Mouse (Mus musculus) limb, embryonic 14.5 days (tissue): ENCODE measurements around the gene Eea1. TPM values are rescaled to one million over a fixed set of nuclear protein-coding genes. Genes with fewer than 3 reads are reported as not detected.

Experiments
- ATAC-seq: fragments of 200-750 bp; cut with Nextera tagmentation; 2 replicates; pipeline ENCODE4 v1.8.0; 2017; ENCODE audit warnings: low read depth, moderate number of reproducible peaks, moderate TSS enrichment; ENCODE audit not compliant: low FRiP score
- DNase-seq: peaks from one replicate; pipeline ENCODE4 v3.0.0-alpha.2; 2015; ENCODE audit warnings: low spot score
- H3K27ac ChIP-seq: fragments of 300-500 bp; sonication (generic); replicated peaks from 2 replicates; pipeline ENCODE4 v1.5.1; 2014; ENCODE audit warnings: low read depth, mild to moderate bottlenecking, low read length, moderate library complexity, mixed read lengths
- H3K27me3 ChIP-seq: fragments of 300-500 bp; sonication (generic); 2 replicates; pipeline ENCODE4 v1.6.1; 2014; ENCODE audit warnings: low read length, mixed read lengths; ENCODE audit not compliant: control insufficient read depth, insufficient read depth
- H3K36me3 ChIP-seq: fragments of 300-500 bp; sonication (generic); 2 replicates; pipeline ENCODE4 v1.6.1; 2014; ENCODE audit warnings: mild to moderate bottlenecking, low read length, moderate library complexity, mixed read lengths; ENCODE audit not compliant: control insufficient read depth, insufficient read depth
- H3K4me1 ChIP-seq: fragments of 300-500 bp; sonication (generic); 2 replicates; pipeline ENCODE4 v1.6.1; 2014; ENCODE audit warnings: antibody characterized with exemption, low read length, mixed read lengths; ENCODE audit not compliant: control insufficient read depth, insufficient read depth
- H3K4me2 ChIP-seq: fragments of 300-500 bp; sonication (generic); replicated peaks from 2 replicates; pipeline ENCODE4 v1.6.1; 2014; ENCODE audit warnings: low read depth, mild to moderate bottlenecking, low read length, moderate library complexity; ENCODE audit not compliant: severe bottlenecking
- H3K4me3 ChIP-seq: fragments of 300-500 bp; sonication (generic); replicated peaks from 2 replicates; pipeline ENCODE4 v1.5.1; 2014; ENCODE audit warnings: low read length
- H3K9ac ChIP-seq: fragments of 300-500 bp; sonication (generic); 2 replicates; pipeline ENCODE4 v1.6.1; 2014; ENCODE audit warnings: mild to moderate bottlenecking, low read depth, low read length, moderate library complexity; ENCODE audit not compliant: severe bottlenecking
- H3K9me3 ChIP-seq: fragments of 300-500 bp; sonication (generic); 2 replicates; pipeline ENCODE4 v1.6.1; 2016; ENCODE audit warnings: low read length; ENCODE audit not compliant: control insufficient read depth
- POLR2A ChIP-seq: fragments of 200-500 bp; IDR thresholded peaks from 2 replicates; pipeline ENCODE4 v1.8.0; 2012; ENCODE audit warnings: inconsistent platforms, mild to moderate bottlenecking, moderate library complexity, borderline replicate concordance; ENCODE audit not compliant: insufficient read depth, insufficient read length; ENCODE audit errors: extremely low read depth
- WGBS: fragments of 180-500 bp; shearing (Covaris S2); extraction: QIAGEN DNeasy Blood & Tissue Kit; methylation state at CpG from one replicate; pipeline ENCODE4 v1.1.7; 2014; 5-methylcytosine and 5-hydroxymethylcytosine counted together
- polyA plus RNA-seq, 2 experiments: library from polyadenylated mRNA; depleted of rRNA in 1 of 2; stranded (reverse) in 1 of 2; unstranded in 1 of 2; fragments of >200 nt; fragmentation: Nextera tagmentation in 1 of 2; extraction: Ambion mirVana in 1 of 2; gene quantifications; 2 replicates each; pipeline versions ENCODE4 v1.2.1 to v1.2.3; 2012 to 2014

Gene Eea1
- polyA plus RNA-seq, 2 experiments, result 11.4 to 24.0 TPM

- TF ChIP-seq POLR2A, result no peak
- Histone ChIP-seq H3K9ac (no peak overlapping the region), H3K36me3 (0 out of 2 replicates have a peak, but pooled peaks cover 3% of the 10 kb centered on the region), H3K27me3 (no peaks in the 10 kb centered on the region), H3K4me1 (no peaks in the 10 kb centered on the region), H3K9me3 (no peaks in the 10 kb centered on the region), H3K4me3 (no peak overlapping the region), H3K4me2 (no peak overlapping the region), H3K27ac (no peak overlapping the region)
- DNase-seq (peak; percentile 33), ATAC-seq (no peak)
- 79% methylated on average over 1 of the region's 1 CpGs for WGBS
Observed at GRCm38 (mm10) chr10:95991176-95991575, 50.7 kb downstream of the Eea1 start.

DNA sequence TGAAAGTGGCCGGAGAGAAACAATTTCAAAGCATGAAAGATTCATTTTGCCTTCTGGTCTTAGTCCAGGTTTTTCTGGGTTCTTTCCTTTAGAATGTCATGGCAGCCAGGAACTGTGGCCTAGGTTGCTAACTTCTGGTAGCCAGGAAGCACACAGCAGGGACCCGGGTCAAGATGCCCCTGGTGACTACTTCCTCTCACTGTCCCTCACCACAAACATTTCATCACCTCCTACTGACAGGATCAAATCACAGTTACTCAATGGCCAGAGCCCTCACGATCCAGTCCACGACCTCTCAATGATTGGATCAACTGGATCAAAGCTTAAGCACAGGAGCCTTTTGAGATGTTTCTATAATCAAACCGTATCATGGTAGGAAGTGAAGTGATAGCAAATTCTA, 60.5 kb downstream of the Eea1 start:
- H3K36me3 ChIP-seq, result peaks cover 9% of the 10 kb centered on the region; the same call in 1 of the 2 replicates
- H3K27ac ChIP-seq, result no peak overlapping the region
- H3K4me2 ChIP-seq, result no peak overlapping the region
- H3K27me3 ChIP-seq, result no peaks in the 10 kb centered on the region
- 73% methylated on average over 5 of the region's 5 CpGs for WGBS
- H3K4me3 ChIP-seq, result no peak overlapping the region
- no peaks in the 10 kb centered on the region for H3K9me3 ChIP-seq
- DNase-seq (no peak), ATAC-seq (no peak)
- H3K4me1 ChIP-seq, result no peaks in the 10 kb centered on the region
- no peak for TF ChIP-seq POLR2A
- no peak overlapping the region for H3K9ac ChIP-seq

DNA sequence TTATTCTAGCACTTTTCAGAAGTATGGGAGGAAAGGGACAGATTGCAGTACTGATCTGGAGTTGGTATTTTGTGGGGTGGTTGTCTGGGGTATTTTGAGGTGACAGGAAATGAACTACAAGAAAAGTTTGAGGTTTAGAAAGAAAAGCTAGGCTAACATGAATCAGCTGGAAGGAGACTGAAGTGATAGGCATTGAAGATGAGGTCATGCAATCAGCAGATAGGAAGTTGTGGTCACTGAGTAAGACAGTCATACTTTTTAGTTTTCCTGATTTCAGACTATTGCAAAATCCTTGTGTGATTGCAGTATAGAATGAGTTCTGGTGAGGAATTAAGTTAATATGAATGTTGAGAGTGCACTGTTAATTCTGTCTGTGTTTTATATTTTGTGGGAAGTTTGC, 75.3 kb downstream of the Eea1 start:
- Histone ChIP-seq H3K9ac (no peak overlapping the region), H3K36me3 (peaks cover 30% of the 10 kb centered on the region), H3K4me2 (no peak overlapping the region), H3K27me3 (no peaks in the 10 kb centered on the region), H3K9me3 (no peaks in the 10 kb centered on the region), H3K27ac (no peak overlapping the region), H3K4me1 (no peaks in the 10 kb centered on the region), H3K4me3 (no peak overlapping the region)
- no peak for DNase-seq
- no peak for ATAC-seq
- TF ChIP-seq POLR2A, result no peak

GRCm38 (mm10) chr10:96017418-96017817, 77.0 kb downstream of the Eea1 start:
- no peak overlapping the region for H3K27ac ChIP-seq
- WGBS, result 89% methylated on average over 2 of the region's 2 CpGs
- no peak for TF ChIP-seq POLR2A
- no peaks in the 10 kb centered on the region for H3K4me1 ChIP-seq
- H3K4me3 ChIP-seq, result no peak overlapping the region
- peaks cover 18% of the 10 kb centered on the region for H3K36me3 ChIP-seq
- no peak overlapping the region for H3K4me2 ChIP-seq
- H3K27me3 ChIP-seq, result no peaks in the 10 kb centered on the region
- ATAC-seq (no peak), DNase-seq (no peak)
- H3K9me3 ChIP-seq, result no peaks in the 10 kb centered on the region
- no peak overlapping the region for H3K9ac ChIP-seq

DNA sequence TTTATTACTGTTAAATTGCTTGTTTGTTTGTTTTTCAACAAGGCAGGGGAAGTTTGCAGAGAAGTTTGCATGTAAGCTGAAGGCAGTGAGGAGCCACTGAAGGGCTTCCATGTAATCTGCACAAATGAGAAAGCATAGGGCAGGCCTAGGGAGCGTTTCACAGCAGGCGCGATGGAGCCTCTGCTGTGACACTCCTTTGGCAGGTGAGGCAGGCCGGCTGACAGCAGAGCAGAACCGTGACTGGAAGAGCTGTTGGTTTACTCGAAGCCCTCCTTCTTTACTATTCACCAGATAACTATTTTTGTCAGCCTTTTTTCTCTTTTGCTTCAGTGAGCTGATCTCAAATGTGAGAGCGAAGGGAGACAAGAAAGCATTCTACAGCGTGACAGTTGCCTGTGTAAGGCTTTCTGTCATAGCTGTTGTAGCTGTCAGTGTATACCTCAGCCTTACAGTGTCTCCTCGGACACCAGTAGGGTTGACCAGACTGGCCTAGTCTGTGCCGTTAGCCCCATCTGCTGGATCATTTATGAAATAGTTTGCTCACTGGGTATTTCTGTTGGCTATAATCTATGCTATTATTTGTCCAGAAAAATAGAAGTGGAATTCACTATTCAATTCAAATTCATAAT, 93.0 kb downstream of the Eea1 start:
- H3K4me2 ChIP-seq, result no peak overlapping the region
- H3K27me3 ChIP-seq, result no peaks in the 10 kb centered on the region
- WGBS, result 47% methylated on average over 10 of the region's 10 CpGs
- peak; percentile 53; the same call in 1 of the 2 replicates for ATAC-seq
- no peaks in the 10 kb centered on the region for H3K36me3 ChIP-seq
- H3K27ac ChIP-seq, result no peak overlapping the region
- TF ChIP-seq POLR2A, result no peak
- no peaks in the 10 kb centered on the region for H3K9me3 ChIP-seq
- no peak overlapping the region for H3K4me3 ChIP-seq
- peak; percentile 75 for DNase-seq
- H3K4me1 ChIP-seq, result no peaks in the 10 kb centered on the region
- H3K9ac ChIP-seq, result no peak overlapping the region
